Mouse (Mus musculus) MEL (cell line): ENCODE data around the gene Chd6. TPM values are rescaled to one million over a fixed set of nuclear protein-coding genes. Genes with fewer than 3 reads are reported as not detected.

ENCODE experiments used
- DNase-seq: peaks from one replicate; pipeline ENCODE4 v3.0.0; 2011; ENCODE audit warnings: low read depth, low spot score
- H3K27ac ChIP-seq: 2 replicates; pipeline ENCODE4 v1.5.1; 2012; ENCODE audit warnings: low read depth, mild to moderate bottlenecking, control low read depth, low read length, moderate library complexity; ENCODE audit not compliant: control insufficient read depth
- H3K27me3 ChIP-seq, 2 experiments: fragments of 150-350 bp in 1 of 2; sonication (generic) in 1 of 2; 2 replicates each; pipeline ENCODE4 v1.6.1; 2012; ENCODE audit warnings: low read length in 2 of 2, mild to moderate bottlenecking in 2 of 2, improper control_type of control experiment in 1 of 2, moderate library complexity in 1 of 2; ENCODE audit not compliant: insufficient read depth in 2 of 2, control insufficient read depth in 1 of 2
- H3K36me3 ChIP-seq, 2 experiments: 2 replicates each; pipeline ENCODE4 v1.6.1; 2012 to 2014; ENCODE audit warnings: low read length in 2 of 2, improper control_type of control experiment in 1 of 2, inconsistent platforms in 1 of 2, mild to moderate bottlenecking in 1 of 2; ENCODE audit not compliant: insufficient read depth in 2 of 2, control insufficient read depth in 1 of 2
- H3K4me1 ChIP-seq, 2 experiments: fragments of 150-350 bp in 1 of 2; sonication (generic) in 1 of 2; 2 replicates each; pipeline ENCODE4 v1.6.1; 2012; ENCODE audit warnings: low read length in 2 of 2, improper control_type of control experiment in 1 of 2, mild to moderate bottlenecking in 1 of 2; ENCODE audit not compliant: insufficient read depth in 2 of 2, control insufficient read depth in 1 of 2
- H3K4me3 ChIP-seq, 2 experiments: fragments of 150-350 bp in 1 of 2; sonication (generic) in 1 of 2; 2 replicates each; pipeline ENCODE4 v1.5.1; 2012; ENCODE audit warnings: low read depth in 2 of 2, low read length in 2 of 2, mild to moderate bottlenecking in 2 of 2, moderate library complexity in 2 of 2, control low read depth in 1 of 2, improper control_type of control experiment in 1 of 2; ENCODE audit not compliant: control insufficient read depth in 1 of 2, insufficient read depth in 1 of 2
- H3K79me2 ChIP-seq: 2 replicates; pipeline ENCODE4 v1.6.1; 2012; ENCODE audit warnings: mild to moderate bottlenecking, low read length, moderate library complexity; ENCODE audit not compliant: control insufficient read depth, poor library complexity, insufficient read depth
- H3K9ac ChIP-seq: 2 replicates; pipeline ENCODE4 v1.6.1; 2012; ENCODE audit warnings: low read depth, mild to moderate bottlenecking, control low read depth, low read length, moderate library complexity; ENCODE audit not compliant: control insufficient read depth, poor library complexity, severe bottlenecking
- H3K9me3 ChIP-seq: fragments of 150-350 bp; sonication (generic); replicated peaks from 2 replicates; pipeline ENCODE4 v1.6.1; 2012; ENCODE audit warnings: mild to moderate bottlenecking, low read length, improper control_type of control experiment, moderate library complexity; ENCODE audit not compliant: insufficient read depth
- BHLHE40 ChIP-seq: IDR thresholded peaks from 2 replicates; pipeline ENCODE4 v1.6.1; 2012; ENCODE audit warnings: low read depth, mild to moderate bottlenecking, inconsistent platforms, low read length, improper control_type of control experiment, borderline replicate concordance
- CHD1 ChIP-seq: IDR thresholded peaks from 2 replicates; pipeline ENCODE4 v1.6.1; 2012; ENCODE audit warnings: low read depth, mild to moderate bottlenecking, inconsistent platforms, low read length, improper control_type of control experiment
- CHD2 ChIP-seq: IDR thresholded peaks from 2 replicates; pipeline ENCODE4 v1.6.1; 2011; ENCODE audit warnings: low read length, improper control_type of control experiment
- CTCF ChIP-seq, 3 experiments: IDR thresholded peaks in 2 of 3; conservative IDR thresholded peaks in 1 of 3; 2 replicates each; pipeline ENCODE4 v1.5.1; 2011 to 2012; ENCODE audit warnings: low read length in 3 of 3, low read depth in 2 of 3, mild to moderate bottlenecking in 2 of 3, improper control_type of control experiment in 1 of 3, inconsistent platforms in 1 of 3, mixed read lengths in 1 of 3, moderate library complexity in 1 of 3; ENCODE audit not compliant: control insufficient read depth in 1 of 3, insufficient read depth in 1 of 3, poor library complexity in 1 of 3, severe bottlenecking in 1 of 3
- ELF1 ChIP-seq: IDR thresholded peaks from 2 replicates; pipeline ENCODE4 v1.6.1; 2014; ENCODE audit warnings: low read depth, mild to moderate bottlenecking, inconsistent platforms, low read length, improper control_type of control experiment, moderate library complexity
- ETS1 ChIP-seq: IDR thresholded peaks from 2 replicates; pipeline ENCODE4 v1.6.1; 2012; ENCODE audit warnings: low read depth, mild to moderate bottlenecking, inconsistent platforms, low read length, improper control_type of control experiment, moderate library complexity
- JUND ChIP-seq: IDR thresholded peaks from 2 replicates; pipeline ENCODE4 v1.6.1; 2011; ENCODE audit warnings: low read depth, mild to moderate bottlenecking, improper control_type of control experiment, low read length
- MAFK ChIP-seq: IDR thresholded peaks from 2 replicates; pipeline ENCODE4 v1.6.1; 2011; ENCODE audit warnings: low read depth, mild to moderate bottlenecking, low read length, improper control_type of control experiment, borderline replicate concordance
- MAZ ChIP-seq: IDR thresholded peaks from 2 replicates; pipeline ENCODE4 v1.6.1; 2012; ENCODE audit warnings: low read depth, mild to moderate bottlenecking, inconsistent platforms, low read length, improper control_type of control experiment
- MYB ChIP-seq: IDR thresholded peaks from 2 replicates; pipeline ENCODE4 v1.6.1; 2011; ENCODE audit warnings: mild to moderate bottlenecking, low read depth, low read length, improper control_type of control experiment
- NELFE ChIP-seq: IDR thresholded peaks from 2 replicates; pipeline ENCODE4 v1.6.1; 2011; ENCODE audit warnings: low read depth, low read length, improper control_type of control experiment
- NRF1 ChIP-seq: IDR thresholded peaks from 2 replicates; pipeline ENCODE4 v1.6.1; 2014; ENCODE audit warnings: low read depth, mild to moderate bottlenecking, inconsistent platforms, low read length, improper control_type of control experiment, moderate library complexity; ENCODE audit not compliant: poor library complexity, insufficient read depth, severe bottlenecking
- RCOR1 ChIP-seq: IDR thresholded peaks from 2 replicates; pipeline ENCODE4 v1.6.1; 2012; ENCODE audit warnings: low read depth, mild to moderate bottlenecking, inconsistent platforms, low read length, improper control_type of control experiment
- SIN3A ChIP-seq: IDR thresholded peaks from 2 replicates; pipeline ENCODE4 v1.6.1; 2012; ENCODE audit warnings: low read length, improper control_type of control experiment, inconsistent platforms
- TAL1 ChIP-seq: IDR thresholded peaks from 2 replicates; pipeline ENCODE4 v1.6.1; 2012; ENCODE audit warnings: mild to moderate bottlenecking, inconsistent platforms, low read length, moderate library complexity, mixed read lengths
- TBP ChIP-seq: IDR thresholded peaks from 2 replicates; pipeline ENCODE4 v1.8.0; 2011; ENCODE audit warnings: low read depth, low read length, improper control_type of control experiment
- USF1 ChIP-seq: IDR thresholded peaks from 2 replicates; pipeline ENCODE4 v1.6.1; 2014; ENCODE audit warnings: low read depth, mild to moderate bottlenecking, inconsistent platforms, low read length, improper control_type of control experiment, moderate library complexity
- ZC3H11A ChIP-seq: IDR thresholded peaks from 2 replicates; pipeline ENCODE4 v1.6.1; 2012; ENCODE audit warnings: low read depth, mild to moderate bottlenecking, inconsistent platforms, low read length, improper control_type of control experiment
- ZKSCAN1 ChIP-seq: IDR thresholded peaks from 2 replicates; pipeline ENCODE4 v1.6.1; 2012; ENCODE audit warnings: low read depth, mild to moderate bottlenecking, inconsistent platforms, low read length, improper control_type of control experiment, moderate library complexity
- ZNF384 ChIP-seq: IDR thresholded peaks from 2 replicates; pipeline ENCODE4 v1.6.1; 2012; ENCODE audit warnings: low read depth, mild to moderate bottlenecking, inconsistent platforms, low read length, improper control_type of control experiment
- polyA plus RNA-seq, 2 experiments: library from polyadenylated mRNA; stranded (reverse) in 1 of 2; unstranded in 1 of 2; fragments of >175 nt in 1 of 2; fragments of >200 nt in 1 of 2; gene quantifications; 2 replicates each; pipeline versions ENCODE4 v1.2.1 to v1.2.4; 2012; ENCODE audit warnings: low replicate concordance in 2 of 2, low read depth in 1 of 2; ENCODE audit not compliant: insufficient read length in 2 of 2, insufficient read depth in 1 of 2, missing spikeins in 1 of 2
- total RNA-seq: library from RNA; depleted of rRNA; stranded (reverse); fragments of 300-350 nt; gene quantifications from 2 replicates; pipeline ENCODE4 v1.2.3, GENCODE M21; 2012

Gene Chd6
- total and polyA plus RNA-seq, 3 experiments = 9.7 to 200 (median 15.4) TPM

GRCm38 (mm10) chr2:161144799-161145198, 35.9 kb upstream of the Chd6 start:
- Histone ChIP-seq H3K4me3 (no peak overlapping the region), H3K36me3 (no peaks in the 10 kb centered on the region), H3K4me1 (no peaks in the 10 kb centered on the region), H3K9ac (no peak overlapping the region), H3K79me2 (no peaks in the 10 kb centered on the region), H3K9me3 (no peaks in the 10 kb centered on the region), H3K27me3 (no peaks in the 10 kb centered on the region), H3K27ac (no peak overlapping the region)
- no peak for DNase-seq
- TF ChIP-seq MAFK (no peak), ZNF384 (no peak), ELF1 (no peak), TBP (no peak), RCOR1 (no peak), CHD1 (no peak), BHLHE40 (no peak), ETS1 (no peak), NELFE (no peak), SIN3A (no peak), USF1 (no peak), ZC3H11A (no peak), CTCF (IDR thresholded peaks at IDR 0.05 in 2 of 3, conservative IDR thresholded peaks at IDR 0.05 in 1 of 3; ENCODE audit: control insufficient read depth in 1 of 3, insufficient read depth in 1 of 3, low read depth in 2 of 3, low read length in 3 of 3, poor library complexity in 1 of 3, severe bottlenecking in 1 of 3) (no peak), ZKSCAN1 (no peak), NRF1 (no peak), MAZ (no peak), TAL1 (no peak), CHD2 (no peak)

DNA sequence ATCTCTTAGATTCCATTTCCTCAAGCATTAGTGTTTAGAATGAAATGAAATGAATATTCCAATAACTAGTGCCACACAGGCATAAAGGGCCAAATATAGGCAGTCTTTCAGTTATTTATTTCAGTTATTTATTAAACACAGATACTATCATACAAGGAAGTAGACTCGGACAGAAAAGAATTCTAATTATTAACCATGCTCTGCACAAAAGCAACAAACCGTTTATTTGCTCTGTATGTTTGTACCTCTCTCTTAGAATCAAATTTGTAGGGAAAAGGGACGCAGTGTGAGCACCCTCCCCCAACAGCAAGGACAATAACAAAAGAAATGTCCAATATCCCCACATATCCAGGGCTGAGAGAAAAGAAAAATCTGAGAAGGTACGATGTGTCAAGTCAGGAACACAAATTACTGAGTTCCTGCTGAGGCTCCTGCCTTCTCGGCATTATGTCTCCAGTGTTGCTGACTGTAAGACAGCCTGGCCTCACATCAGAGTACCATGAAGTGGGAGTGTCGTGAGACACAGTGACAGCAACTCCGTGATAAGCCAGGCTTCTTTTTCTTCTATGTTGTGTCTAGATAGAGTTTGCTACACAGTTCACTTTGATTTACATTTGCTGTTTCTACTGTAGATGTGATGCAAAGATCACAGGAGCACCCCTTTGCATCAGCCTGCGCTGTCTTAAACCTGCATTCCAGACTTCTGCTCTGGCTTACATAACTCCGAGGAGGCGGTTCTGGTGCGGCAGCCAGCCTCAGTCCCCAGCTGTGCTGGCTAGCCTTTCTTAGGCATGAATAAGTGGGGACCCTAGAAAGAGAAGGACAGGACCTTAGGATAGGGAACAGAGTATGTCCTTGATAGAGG, 30.0 kb upstream of the Chd6 start:
- Histone ChIP-seq H3K36me3 (no peaks in the 10 kb centered on the region), H3K9ac (no peak overlapping the region), H3K9me3 (no peaks in the 10 kb centered on the region), H3K4me1 (no peaks in the 10 kb centered on the region), H3K27me3 (no peaks in the 10 kb centered on the region)
- no peak for DNase-seq
- TF ChIP-seq SIN3A = no peak
- TF ChIP-seq JUND = no peak
- TF ChIP-seq BHLHE40 = no peak
- no peak for TF ChIP-seq MYB
- TF ChIP-seq ETS1 = no peak
- TF ChIP-seq, all 39 proteins: peak for 0
- Histone ChIP-seq H3K27ac (no peak overlapping the region), H3K79me2 (no peaks in the 10 kb centered on the region), H3K4me3 (no peak overlapping the region)
